In genomic region chr12:72694438-72694837, GRCm38 (mm10) we compare ENCODE assay signal across 15 mouse cellular contexts. TPM values are rescaled to one million over a fixed set of nuclear protein-coding genes. Genes with fewer than 3 reads are reported as not detected.
DNase-seq lines count a peak whose midpoint lies in the region.
"Had no signal": no experiment of that assay in that cellular context is flagged by ENCODE, and none has a peak within 500 bp of the region (broad histone marks: within the 10 kb centered on the region; RNA-seq: fewer than 3 reads in every experiment).

No protein-coding gene starts in this region.

- peak; percentile 46 for DNase-seq in adrenal gland, adult 2 months
- no peak for DNase-seq in adrenal gland, postnatal 4 days (ENCODE audit: low spot score in 2 of 2)
- peak; percentile 49 for DNase-seq in left cerebral cortex, postnatal 4 days
- DNase-seq in left cerebral cortex, postnatal 36 days (ENCODE audit: low spot score in 2 of 2): no peak
- DNase-seq in adrenal gland, postnatal 36 days: peak; percentile 31 to 32
- DNase-seq in kidney, adult 8-10 months: peak; percentile 23 to 30
- DNase-seq in B cell, adult 2 months: no peak
- DNase-seq in right cerebral cortex, adult 2 months (ENCODE audit: low spot score in 2 of 2): no peak

- intact Hi-C loops in left cerebral cortex, postnatal 4 days (cut with DNase I): no loop called here
- intact Hi-C loops in left cerebral cortex, postnatal 36 days (cut with DNase I): loop anchor here (5.0 to 10.0 kb wide), 2 partner anchors 42 to 230 kb away; no protein-coding TSS in a partner anchor

RNA-seq across cellular contexts. Expression of gene Dhrs7, which starts 29.7 kb away (rescaled TPM):
- 100 to 1,000 TPM; 159 to 195 TPM for total RNA-seq in adrenal gland, adult 2 months (2021)
- 45.8 and 59.2 TPM in 2 replicates for polyA plus RNA-seq in adrenal gland, adult 2 months (2012; rRNA removed)
- total RNA-seq in adrenal gland, postnatal 4 days (2021): 10 to 100 TPM; 79.8 to 85.4 TPM
- total RNA-seq in left cerebral cortex, postnatal 4 days (2021): 10 to 100 TPM; 15.0 to 15.8 TPM
- 10 to 100 TPM; 34.2 to 45.4 TPM for total RNA-seq in left cerebral cortex, postnatal 36 days (2021)
- total RNA-seq in adrenal gland, postnatal 36 days (2021): 100 to 1,000 TPM; 174 to 289 TPM

RNA-seq across cellular contexts. Expression of gene Gm4756, which starts 45.0 kb away (rescaled TPM):
- under 1 TPM in 1 of 2 experiments, not detected in 1; 0.23 TPM for total RNA-seq in adrenal gland, adult 2 months (2021)
- 0.12 TPM in 1 of 2 replicates, not detected in the other for polyA plus RNA-seq in adrenal gland, adult 2 months (2012; rRNA removed)
- total RNA-seq in adrenal gland, postnatal 4 days (2021): not detected
- total RNA-seq in left cerebral cortex, postnatal 4 days (2021): not detected
- total RNA-seq in left cerebral cortex, postnatal 36 days (2021): not detected
- not detected for total RNA-seq in adrenal gland, postnatal 36 days (2021)
- total RNA-seq: left cerebral cortex, postnatal 14 days; megakaryocyte progenitor cell, adult 5-6 weeks; neutrophil, adult 5-6 weeks had no signal
- polyA plus RNA-seq: C2C12; embryonic facial prominence, embryonic 12.5 days; gonadal fat pad, adult 2 months; stomach, embryonic 14.5 days had no signal

Comparison
In these comparisons a context has a peak if more than half of its experiments do, and no peak if none do; other contexts are left out.
1. DNase-seq: peak in adrenal gland, adult 2 months (single experiment), left cerebral cortex, postnatal 4 days (single experiment), adrenal gland, postnatal 36 days (2 of 2) and kidney, adult 8-10 months (2 of 2); none in adrenal gland, postnatal 4 days (0 of 2), left cerebral cortex, postnatal 36 days (0 of 2), B cell, adult 2 months (0 of 2) and right cerebral cortex, adult 2 months (0 of 2).